Mouse (Mus musculus) MEL (cell line): ENCODE data around the gene Gm28891. TPM values are rescaled to one million over a fixed set of nuclear protein-coding genes. Genes with fewer than 3 reads are reported as not detected.
"Not testable (repeated sequence)": the region's sequence is repeated elsewhere in the genome, so short reads cannot be mapped to it uniquely, and the experiment has no call there.

Source experiments
- DNase-seq: peaks from one replicate; pipeline ENCODE4 v3.0.0; 2011; ENCODE audit warnings: low read depth, low spot score
- H3K27ac ChIP-seq: 2 replicates; pipeline ENCODE4 v1.5.1; 2012; ENCODE audit warnings: low read depth, mild to moderate bottlenecking, control low read depth, low read length, moderate library complexity; ENCODE audit not compliant: control insufficient read depth
- H3K27me3 ChIP-seq, 2 experiments: fragments of 150-350 bp in 1 of 2; sonication (generic) in 1 of 2; 2 replicates each; pipeline ENCODE4 v1.6.1; 2012; ENCODE audit warnings: low read length in 2 of 2, mild to moderate bottlenecking in 2 of 2, improper control_type of control experiment in 1 of 2, moderate library complexity in 1 of 2; ENCODE audit not compliant: insufficient read depth in 2 of 2, control insufficient read depth in 1 of 2
- H3K36me3 ChIP-seq, 2 experiments: 2 replicates each; pipeline ENCODE4 v1.6.1; 2012 to 2014; ENCODE audit warnings: low read length in 2 of 2, improper control_type of control experiment in 1 of 2, inconsistent platforms in 1 of 2, mild to moderate bottlenecking in 1 of 2; ENCODE audit not compliant: insufficient read depth in 2 of 2, control insufficient read depth in 1 of 2
- H3K4me1 ChIP-seq, 2 experiments: fragments of 150-350 bp in 1 of 2; sonication (generic) in 1 of 2; 2 replicates each; pipeline ENCODE4 v1.6.1; 2012; ENCODE audit warnings: low read length in 2 of 2, improper control_type of control experiment in 1 of 2, mild to moderate bottlenecking in 1 of 2; ENCODE audit not compliant: insufficient read depth in 2 of 2, control insufficient read depth in 1 of 2
- H3K4me3 ChIP-seq, 2 experiments: fragments of 150-350 bp in 1 of 2; sonication (generic) in 1 of 2; 2 replicates each; pipeline ENCODE4 v1.5.1; 2012; ENCODE audit warnings: low read depth in 2 of 2, low read length in 2 of 2, mild to moderate bottlenecking in 2 of 2, moderate library complexity in 2 of 2, control low read depth in 1 of 2, improper control_type of control experiment in 1 of 2; ENCODE audit not compliant: control insufficient read depth in 1 of 2, insufficient read depth in 1 of 2
- H3K79me2 ChIP-seq: 2 replicates; pipeline ENCODE4 v1.6.1; 2012; ENCODE audit warnings: mild to moderate bottlenecking, low read length, moderate library complexity; ENCODE audit not compliant: control insufficient read depth, poor library complexity, insufficient read depth
- H3K9ac ChIP-seq: 2 replicates; pipeline ENCODE4 v1.6.1; 2012; ENCODE audit warnings: low read depth, mild to moderate bottlenecking, control low read depth, low read length, moderate library complexity; ENCODE audit not compliant: control insufficient read depth, poor library complexity, severe bottlenecking
- H3K9me3 ChIP-seq: fragments of 150-350 bp; sonication (generic); replicated peaks from 2 replicates; pipeline ENCODE4 v1.6.1; 2012; ENCODE audit warnings: mild to moderate bottlenecking, low read length, improper control_type of control experiment, moderate library complexity; ENCODE audit not compliant: insufficient read depth
- polyA plus RNA-seq, 2 experiments: library from polyadenylated mRNA; stranded (reverse) in 1 of 2; unstranded in 1 of 2; fragments of >175 nt in 1 of 2; fragments of >200 nt in 1 of 2; gene quantifications; 2 replicates each; pipeline versions ENCODE4 v1.2.1 to v1.2.4; 2012; ENCODE audit warnings: low replicate concordance in 2 of 2, low read depth in 1 of 2; ENCODE audit not compliant: insufficient read length in 2 of 2, insufficient read depth in 1 of 2, missing spikeins in 1 of 2
- total RNA-seq: library from RNA; depleted of rRNA; stranded (reverse); fragments of 300-350 nt; gene quantifications from 2 replicates; pipeline ENCODE4 v1.2.3, GENCODE M21; 2012; rRNA removed

Gene Gm28891
- total RNA-seq: not detected in 2 replicates
- polyA plus RNA-seq: not detected

DNA sequence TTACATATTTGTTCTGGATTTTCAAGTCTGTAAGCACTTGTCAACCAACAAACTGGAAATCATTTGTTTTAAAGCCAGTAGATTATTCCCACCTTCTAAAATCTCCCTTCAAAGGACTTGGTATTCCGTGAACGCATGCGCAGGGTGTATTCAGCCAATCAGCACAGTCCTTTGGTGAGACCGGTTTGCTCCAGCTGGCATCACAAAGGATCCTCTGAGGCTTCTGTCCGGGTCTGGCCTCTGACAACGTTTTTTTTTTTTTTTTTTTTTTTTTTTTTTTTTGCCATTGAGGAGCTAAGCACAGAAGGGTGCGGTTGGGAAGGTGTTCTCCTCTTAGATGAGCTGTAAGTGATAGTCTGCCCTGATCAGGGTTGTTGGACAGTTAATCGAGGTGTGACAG is at the start of gene Gm28891:
Gm28891 (plus strand) TSS at position 301 of the 400 bp plus-strand sequence.
- H3K27me3 ChIP-seq, H3K79me2 ChIP-seq, H3K27ac ChIP-seq, H3K9me3 ChIP-seq, DNase-seq, H3K4me1 ChIP-seq, H3K36me3 ChIP-seq, H3K9ac ChIP-seq, H3K4me3 ChIP-seq: not testable (repeated sequence)
